Mouse (Mus musculus) liver, embryonic 11.5 days (tissue): ENCODE measurements around the gene Lrrtm3. TPM values are rescaled to one million over a fixed set of nuclear protein-coding genes. Genes with fewer than 3 reads are reported as not detected.

ENCODE experiments used
- ATAC-seq: fragments of 200-750 bp; cut with Nextera tagmentation; replicated peaks from 2 replicates; pipeline ENCODE4 v1.8.0; 2017; ENCODE audit warnings: moderate number of reproducible peaks, mild to moderate bottlenecking, moderate TSS enrichment, moderate library complexity; ENCODE audit not compliant: low FRiP score
- DNase-seq: peaks from one replicate; pipeline ENCODE4 v3.0.0-alpha.2; 2017; ENCODE audit warnings: low spot score
- H3K27ac ChIP-seq: fragments of 300-500 bp; sonication (generic); 2 replicates; pipeline ENCODE4 v1.5.1; 2014; ENCODE audit warnings: mild to moderate bottlenecking, low read depth, low read length, control low read depth
- H3K27me3 ChIP-seq: fragments of 300-500 bp; sonication (generic); replicated peaks from 2 replicates; pipeline ENCODE4 v1.6.1; 2014; ENCODE audit warnings: low read length, mixed read lengths; ENCODE audit not compliant: control insufficient read depth, insufficient read depth
- H3K36me3 ChIP-seq: fragments of 300-500 bp; sonication (generic); 2 replicates; pipeline ENCODE4 v1.6.1; 2014; ENCODE audit warnings: mild to moderate bottlenecking, low read length, moderate library complexity, mixed read lengths; ENCODE audit not compliant: control insufficient read depth, insufficient read depth
- H3K4me1 ChIP-seq: fragments of 300-500 bp; sonication (generic); replicated peaks from 2 replicates; pipeline ENCODE4 v1.6.1; 2014; ENCODE audit warnings: low read length, mixed read lengths; ENCODE audit not compliant: control insufficient read depth, insufficient read depth
- H3K4me2 ChIP-seq: fragments of 300-500 bp; sonication (generic); 2 replicates; pipeline ENCODE4 v1.6.1; 2014; ENCODE audit warnings: mild to moderate bottlenecking, control low read depth, moderate library complexity
- H3K4me3 ChIP-seq: fragments of 300-500 bp; sonication (generic); 2 replicates; pipeline ENCODE4 v1.5.1; 2014; ENCODE audit warnings: low read depth, low read length, control low read depth
- H3K9ac ChIP-seq: fragments of 300-500 bp; sonication (generic); 2 replicates; pipeline ENCODE4 v1.6.1; 2014; ENCODE audit warnings: low read depth, low read length, control low read depth
- H3K9me3 ChIP-seq: fragments of 300-500 bp; sonication (generic); 2 replicates; pipeline ENCODE4 v1.6.1; 2016; ENCODE audit warnings: low read length, inconsistent platforms, mixed read lengths; ENCODE audit not compliant: control insufficient read depth
- WGBS: fragments of 180-500 bp; shearing (Covaris S2); extraction: QIAGEN DNeasy Blood & Tissue Kit; methylation state at CpG from one replicate; pipeline ENCODE4 v1.1.7; 2014; 5-methylcytosine and 5-hydroxymethylcytosine counted together
- polyA plus RNA-seq: library from polyadenylated mRNA; unstranded; fragments of >200 nt; fragmentation: Nextera tagmentation; extraction: Ambion mirVana; gene quantifications from 2 replicates; pipeline ENCODE4 v1.2.1, GENCODE M21; 2014

Gene Lrrtm3
- polyA plus RNA-seq, 1 experiment from 2014 or later: 0.52 TPM

- H3K27ac ChIP-seq: no peak overlapping the region
- DNase-seq (no peak), ATAC-seq (no peak)
- 0 out of 2 replicates have a peak, but pooled peaks cover 2% of the 10 kb centered on the region for H3K9me3 ChIP-seq
- no peak overlapping the region for H3K9ac ChIP-seq
- H3K36me3 ChIP-seq: no peaks in the 10 kb centered on the region
- H3K4me3 ChIP-seq: no peak overlapping the region
- H3K4me1 ChIP-seq: no peaks in the 10 kb centered on the region
- 92% methylated on average over 2 of the region's 2 CpGs for WGBS
- no peak overlapping the region for H3K4me2 ChIP-seq
- H3K27me3 ChIP-seq: no peaks in the 10 kb centered on the region
Observed at GRCm38 (mm10) chr10:63972300-63972699, 117.8 kb downstream of the Lrrtm3 start.

- H3K36me3 ChIP-seq: no peaks in the 10 kb centered on the region
- H3K27ac ChIP-seq: no peak overlapping the region
- H3K27me3 ChIP-seq: no peaks in the 10 kb centered on the region
- ATAC-seq: no peak
- DNase-seq: no peak
- no peaks in the 10 kb centered on the region for H3K4me1 ChIP-seq
- H3K9me3 ChIP-seq: no peaks in the 10 kb centered on the region
- H3K4me3 ChIP-seq: no peak overlapping the region
- H3K9ac ChIP-seq: no peak overlapping the region
- no peak overlapping the region for H3K4me2 ChIP-seq
- WGBS: 25% methylated on average over 6 of the region's 7 CpGs
Observed at GRCm38 (mm10) chr10:63954308-63954930, 135.7 kb downstream of the Lrrtm3 start.

- DNase-seq (no peak), ATAC-seq (no peak)
- Histone ChIP-seq H3K27me3 (no peaks in the 10 kb centered on the region), H3K9me3 (no peaks in the 10 kb centered on the region), H3K4me3 (no peak overlapping the region), H3K36me3 (no peaks in the 10 kb centered on the region), H3K4me1 (no peaks in the 10 kb centered on the region), H3K27ac (no peak overlapping the region), H3K9ac (no peak overlapping the region), H3K4me2 (no peak overlapping the region)
- WGBS: 87% methylated on average over 1 of the region's 1 CpGs
Observed at GRCm38 (mm10) chr10:63951481-63951880, 138.6 kb downstream of the Lrrtm3 start.

- Histone ChIP-seq H3K36me3 (no peaks in the 10 kb centered on the region), H3K27ac (no peak overlapping the region), H3K27me3 (no peaks in the 10 kb centered on the region), H3K4me2 (no peak overlapping the region), H3K9ac (no peak overlapping the region), H3K9me3 (no peaks in the 10 kb centered on the region), H3K4me3 (no peak overlapping the region), H3K4me1 (no peaks in the 10 kb centered on the region)
- no peak for DNase-seq
- no peak for ATAC-seq
- 71% methylated on average over 8 of the region's 8 CpGs for WGBS
Observed at GRCm38 (mm10) chr10:63950867-63951266, 139.2 kb downstream of the Lrrtm3 start.

- DNase-seq: no peak
- Histone ChIP-seq H3K9me3 (no peaks in the 10 kb centered on the region), H3K27ac (no peak overlapping the region), H3K4me3 (no peak overlapping the region), H3K36me3 (no peaks in the 10 kb centered on the region), H3K9ac (no peak overlapping the region), H3K27me3 (no peaks in the 10 kb centered on the region), H3K4me1 (no peaks in the 10 kb centered on the region), H3K4me2 (no peak overlapping the region)
- WGBS: 84% methylated on average over 4 of the region's 4 CpGs
- ATAC-seq: no peak
Observed at GRCm38 (mm10) chr10:63947266-63947665, 142.8 kb downstream of the Lrrtm3 start.

GRCm38 (mm10) chr10:63945534-63945933 is 144.5 kb downstream of the Lrrtm3 start:
- no peak overlapping the region for H3K4me3 ChIP-seq
- ATAC-seq (no peak), DNase-seq (no peak)
- no peaks in the 10 kb centered on the region for H3K27me3 ChIP-seq
- H3K27ac ChIP-seq: no peak overlapping the region
- H3K9me3 ChIP-seq: no peaks in the 10 kb centered on the region
- no peak overlapping the region for H3K9ac ChIP-seq
- no peaks in the 10 kb centered on the region for H3K4me1 ChIP-seq
- no peak overlapping the region for H3K4me2 ChIP-seq
- H3K36me3 ChIP-seq: no peaks in the 10 kb centered on the region
- WGBS: 74% methylated on average over 3 of the region's 3 CpGs

GRCm38 (mm10) chr10:63933946-63934345 is 156.1 kb downstream of the Lrrtm3 start:
- Histone ChIP-seq H3K36me3 (no peaks in the 10 kb centered on the region), H3K4me3 (no peak overlapping the region), H3K9ac (no peak overlapping the region), H3K4me1 (no peaks in the 10 kb centered on the region), H3K4me2 (no peak overlapping the region), H3K27ac (no peak overlapping the region), H3K9me3 (no peaks in the 10 kb centered on the region), H3K27me3 (no peaks in the 10 kb centered on the region)
- 66% methylated on average over 5 of the region's 5 CpGs for WGBS
- DNase-seq (no peak), ATAC-seq (no peak)

- Histone ChIP-seq H3K9ac (no peak within 1 kb of the TSS), H3K4me1 (no peaks in the 10 kb centered on the region), H3K4me2 (no peak within 1 kb of the TSS), H3K27ac (no peak within 1 kb of the TSS), H3K27me3 (no peaks in the 10 kb centered on the region), H3K9me3 (no peaks in the 10 kb centered on the region), H3K4me3 (no peak within 1 kb of the TSS), H3K36me3 (no peaks in the 10 kb centered on the region)
- DNase-seq (no peak), ATAC-seq (no peak)
Observed at GRCm38 (mm10) chr10:63927334-63927733, 162.7 kb downstream of the Lrrtm3 start, which contains the start of gene Gm10118. TSS of gene Gm10118 (minus strand) at chr10:63927434.

- Histone ChIP-seq H3K27me3 (no peaks in the 10 kb centered on the region), H3K27ac (no peak overlapping the region), H3K4me2 (no peak overlapping the region), H3K9ac (no peak overlapping the region), H3K4me3 (no peak overlapping the region), H3K9me3 (no peaks in the 10 kb centered on the region), H3K4me1 (no peaks in the 10 kb centered on the region), H3K36me3 (no peaks in the 10 kb centered on the region)
- ATAC-seq (no peak), DNase-seq (no peak)
Observed at GRCm38 (mm10) chr10:63908878-63909277, 181.2 kb downstream of the Lrrtm3 start.
